Mouse (Mus musculus) cerebellum, adult 2 months (tissue): ENCODE measurements at regions not wholly inside any gene's neighbourhood (a gene's known extent, or its start where the extent isn't known, plus 50 kb on each side); places are given as distances from the start of the nearest gene placed in this dataset.

Source experiments
- CTCF ChIP-seq: fragments of 200-500 bp; IDR thresholded peaks from 2 replicates; pipeline ENCODE4 v1.5.1; 2011; ENCODE audit warnings: low read depth, mild to moderate bottlenecking, control low read depth, low read length, moderate library complexity, borderline replicate concordance; ENCODE audit not compliant: insufficient read depth
- POLR2A ChIP-seq: fragments of 200-500 bp; IDR thresholded peaks from 2 replicates; pipeline ENCODE4 v1.6.1; 2011; ENCODE audit warnings: low read length, control low read depth, borderline replicate concordance; ENCODE audit not compliant: insufficient read depth

GRCm38 (mm10) chr8:109407913-109408312, 85.9 kb upstream of the Pmfbp1 start:
- TF ChIP-seq CTCF (no peak), POLR2A (no peak)
